9 mouse cellular contexts compared by ENCODE assay signal in the genomic region with DNA sequence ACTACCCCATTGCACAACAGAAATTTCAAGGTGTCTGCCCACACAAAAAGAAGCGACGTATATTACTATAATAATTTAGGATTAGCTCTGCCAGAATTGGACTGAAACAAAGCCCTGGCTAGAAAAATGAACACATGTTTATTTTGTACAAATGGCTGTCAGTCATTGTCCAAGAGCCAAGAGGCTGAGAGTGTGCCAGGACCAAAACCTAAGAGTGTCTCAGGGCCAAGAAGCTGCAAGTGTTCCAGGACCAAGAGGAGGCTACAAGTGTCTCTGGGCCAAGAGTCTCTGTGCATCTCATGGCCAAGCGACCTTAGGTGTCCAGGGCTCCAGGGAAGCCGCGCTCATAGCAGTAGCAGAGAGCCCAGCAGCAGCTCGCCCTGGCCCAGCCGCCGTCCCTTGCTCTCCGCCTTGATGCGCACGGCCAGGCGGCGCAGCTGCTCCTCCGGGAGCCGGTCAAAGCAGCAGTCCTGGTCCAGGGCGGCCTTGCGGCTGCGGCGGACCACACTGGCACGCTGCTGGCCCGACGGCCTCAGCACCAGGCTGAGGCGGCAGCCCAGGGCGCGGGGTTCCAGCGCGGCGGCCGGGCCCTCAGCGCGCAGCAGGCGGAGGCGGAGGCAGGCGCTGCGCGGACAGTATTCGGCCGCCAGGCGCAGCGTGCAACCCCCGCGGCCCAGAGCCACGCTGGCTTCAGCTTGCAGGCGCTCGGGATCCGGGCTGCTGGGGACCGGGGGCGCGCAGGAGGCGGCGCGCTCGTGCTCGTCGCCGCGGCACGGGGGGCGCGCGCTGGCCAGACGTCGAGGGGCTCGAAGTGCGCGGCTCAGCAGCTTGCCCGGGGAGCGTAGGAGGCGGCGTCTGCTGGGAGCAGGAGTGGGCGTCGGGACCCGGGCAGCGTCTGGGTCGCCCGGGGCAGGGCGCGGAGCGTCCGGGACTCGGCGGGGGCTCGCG. TPM values are rescaled to one million over a fixed set of nuclear protein-coding genes. Genes with fewer than 3 reads are reported as not detected.
A peak's percentile ranks its signal among the peaks of the same experiment; 100 is the strongest.
DNase-seq lines count a peak whose midpoint lies in the region; ATAC-seq and TF ChIP-seq lines count a peak whose summit lies in the region.
"Had no signal": no experiment of that assay in that cellular context is flagged by ENCODE, and none has a peak within 500 bp of the region (broad histone marks: within the 10 kb centered on the region; RNA-seq: fewer than 3 reads in every experiment).

No protein-coding gene starts in this region.

- peaks cover 6% of the 10 kb centered on the region; the same call in 1 of the 2 replicates for H3K4me1 ChIP-seq in spleen, adult 2 months (ENCODE audit: control insufficient read depth, insufficient read depth, insufficient read length)
- no peaks in the 10 kb centered on the region; the same call in 1 of the 2 replicates for H3K4me1 ChIP-seq in cortical plate, adult 2 months (ENCODE audit: control insufficient read depth, insufficient read depth, low read length)
- peaks cover 31% of the 10 kb centered on the region for H3K4me1 ChIP-seq in kidney, embryonic 15.5 days
- peaks cover 21% of the 10 kb centered on the region for H3K4me1 ChIP-seq in liver, embryonic 15.5 days (replicated peaks)
- peaks cover 15% of the 10 kb centered on the region for H3K4me1 ChIP-seq in olfactory bulb, adult 2 months (ENCODE audit: control insufficient read depth, insufficient read depth, low read length)

- no peaks in the 10 kb centered on the region for H3K36me3 ChIP-seq in spleen, adult 2 months (ENCODE audit: control insufficient read depth, insufficient read depth, low read length)
- H3K36me3 ChIP-seq in kidney, embryonic 15.5 days, result no peaks in the 10 kb centered on the region
- H3K36me3 ChIP-seq in liver, embryonic 15.5 days (replicated peaks), result no peaks in the 10 kb centered on the region

- no peak for DNase-seq in spleen, adult 2 months (ENCODE audit: low read depth in 1 of 2, low spot score in 2 of 2)
- no peak for DNase-seq in spleen, postnatal 14 days (ENCODE audit: low spot score in 2 of 2)
- DNase-seq in gastrocnemius, postnatal 36 days, result peak; percentile 32 to 42
- no peak for DNase-seq in spleen, adult 18-20 months

- no peak for TF ChIP-seq POLR2A in spleen, adult 2 months (IDR thresholded peaks at IDR 0.05; ENCODE audit: low read depth, low read length)
- TF ChIP-seq POLR2A in cortical plate, adult 2 months (IDR thresholded peaks at IDR 0.05; ENCODE audit: extremely low read depth, insufficient read depth, low read length), result no peak
- TF ChIP-seq POLR2A in olfactory bulb, adult 2 months (IDR thresholded peaks at IDR 0.05; ENCODE audit: insufficient read depth, low read depth, low read length), result no peak

- peaks cover 12% of the 10 kb centered on the region; the same call in 1 of the 2 replicates for H3K27me3 ChIP-seq in spleen, adult 2 months (ENCODE audit: control insufficient read depth, insufficient read depth, low read length)
- H3K27me3 ChIP-seq in kidney, embryonic 15.5 days, result peaks cover 55% of the 10 kb centered on the region
- peaks cover 52% of the 10 kb centered on the region for H3K27me3 ChIP-seq in liver, embryonic 15.5 days

- H3K9ac ChIP-seq in kidney, embryonic 15.5 days, result peak overlapping the region; percentile 38
- peak overlapping the region; percentile 39 for H3K9ac ChIP-seq in liver, embryonic 15.5 days

- H3K9me3 ChIP-seq in kidney, embryonic 15.5 days (replicated peaks), result 0 out of 2 replicates have a peak, but pooled peaks cover under 1% of the 10 kb centered on the region
- no peaks in the 10 kb centered on the region for H3K9me3 ChIP-seq in liver, embryonic 15.5 days (replicated peaks)

- H3K4me2 ChIP-seq in kidney, embryonic 15.5 days, result peak overlapping the region; percentile 95
- peak overlapping the region; percentile 91 for H3K4me2 ChIP-seq in liver, embryonic 15.5 days

- intact Hi-C loops in gastrocnemius, postnatal 36 days (cut with DNase I), result no loop called here

- peak; percentile 89 for ATAC-seq in kidney, embryonic 15.5 days (replicated peaks; ENCODE audit: low FRiP score)
- peak; percentile 70 for ATAC-seq in liver, embryonic 15.5 days (ENCODE audit: insufficient read depth)

- H3K27ac ChIP-seq in spleen, adult 2 months (ENCODE audit: insufficient read depth, low read length), result no peak overlapping the region
- no peak overlapping the region for H3K27ac ChIP-seq in cortical plate, adult 2 months (ENCODE audit: insufficient read depth, low read length)
- H3K27ac ChIP-seq in kidney, embryonic 15.5 days, result no peak overlapping the region
- no peak overlapping the region for H3K27ac ChIP-seq in liver, embryonic 15.5 days (replicated peaks)
- no peak overlapping the region for H3K27ac ChIP-seq in olfactory bulb, adult 2 months (ENCODE audit: insufficient read depth, low read depth, low read length)

- TF ChIP-seq CTCF in spleen, adult 2 months (IDR thresholded peaks at IDR 0.05; ENCODE audit: extremely low read depth, insufficient read depth, insufficient read length, insufficient replicate concordance), result no peak
- TF ChIP-seq CTCF in cortical plate, adult 2 months (IDR thresholded peaks at IDR 0.05; ENCODE audit: extremely low read depth, insufficient read depth, low read length), result no peak
- TF ChIP-seq CTCF in olfactory bulb, adult 2 months (IDR thresholded peaks at IDR 0.05; ENCODE audit: insufficient read depth, low read depth, low read length), result no peak

- H3K4me3 ChIP-seq in spleen, adult 2 months (ENCODE audit: extremely low read depth, insufficient read depth, insufficient read length), result peak overlapping the region; percentile 9; the same call in 1 of the 2 replicates
- peak overlapping the region; percentile 27 for H3K4me3 ChIP-seq in cortical plate, adult 2 months (ENCODE audit: insufficient read depth, low read length)
- peak overlapping the region; percentile 61 for H3K4me3 ChIP-seq in kidney, embryonic 15.5 days (replicated peaks)
- peak overlapping the region; percentile 63 for H3K4me3 ChIP-seq in liver, embryonic 15.5 days (replicated peaks)
- H3K4me3 ChIP-seq in olfactory bulb, adult 2 months (ENCODE audit: insufficient read depth, low read depth, low read length), result peak overlapping the region; percentile 48

- WGBS in spleen, adult 2 months, result 3% methylated on average over 78 of the region's 84 CpGs
- WGBS in kidney, embryonic 15.5 days, result 2% methylated on average over 82 of the region's 84 CpGs
- WGBS in liver, embryonic 15.5 days (ENCODE audit: insufficient replicate concordance), result 2% methylated on average over 72 of the region's 84 CpGs
- 3% methylated on average over 83 of the region's 84 CpGs for WGBS in olfactory bulb, adult 2 months

RNA-seq across cellular contexts. Expression of gene C2cd4a, which starts 1.4 kb away (rescaled TPM):
- 0.13 and 1.4 TPM in 2 replicates for polyA plus RNA-seq in spleen, adult 2 months (2012; rRNA removed)
- polyA plus RNA-seq in cortical plate, adult 2 months (2012; rRNA removed), result 0.21 and 0.70 TPM in 2 replicates
- total RNA-seq in gastrocnemius, postnatal 36 days (2021), result under 1 TPM in 1 of 2 experiments, not detected in 1; 0.42 TPM
- polyA plus RNA-seq in kidney, embryonic 15.5 days (2015; fragmentation: Nextera tagmentation; extraction: Ambion mirVana), result 1.1 and 1.6 TPM in 2 replicates
- 0.74 and 1.2 TPM in 2 replicates for polyA plus RNA-seq in liver, embryonic 15.5 days (2015; fragmentation: Nextera tagmentation; extraction: Ambion mirVana)
- polyA plus RNA-seq in olfactory bulb, adult 2 months (2012; ENCODE audit: insufficient read depth, insufficient read length, low replicate concordance, missing spikeins), result not detected in 2 replicates
- total RNA-seq: neutrophil, adult 5-6 weeks had no signal

RNA-seq across cellular contexts. Expression of gene Vps13c, which starts 9.5 kb away (rescaled TPM):
- 2.8 and 4.0 TPM in 2 replicates for polyA plus RNA-seq in spleen, adult 2 months (2012; rRNA removed)
- polyA plus RNA-seq in cortical plate, adult 2 months (2012; rRNA removed), result 34.4 and 37.6 TPM in 2 replicates
- total RNA-seq in gastrocnemius, postnatal 36 days (2021), result 10 to 100 TPM; 23.6 to 24.1 TPM
- 4.1 and 4.3 TPM in 2 replicates for polyA plus RNA-seq in kidney, embryonic 15.5 days (2015; fragmentation: Nextera tagmentation; extraction: Ambion mirVana)
- 4.3 and 4.4 TPM in 2 replicates for polyA plus RNA-seq in liver, embryonic 15.5 days (2015; fragmentation: Nextera tagmentation; extraction: Ambion mirVana)
- 52.0 and 64.3 TPM in 2 replicates for polyA plus RNA-seq in olfactory bulb, adult 2 months (2012; ENCODE audit: insufficient read depth, insufficient read length, low replicate concordance, missing spikeins)

Comparison
In these comparisons a context has a peak if more than half of its experiments do, and no peak if none do; other contexts are left out.
1. DNase-seq: peak in gastrocnemius, postnatal 36 days (2 of 2); none in spleen, adult 2 months (0 of 2), spleen, postnatal 14 days (0 of 2) and spleen, adult 18-20 months (0 of 2).
2. H3K4me3 ChIP-seq: peak in every context shown above with its lines; median percentile 63 in liver, embryonic 15.5 days; 61 in kidney, embryonic 15.5 days; 48 in olfactory bulb, adult 2 months; 27 in cortical plate, adult 2 months; 9 in spleen, adult 2 months.